Mouse (Mus musculus) layer of hippocampus, adult 18-20 months (tissue): Measurements from ENCODE around the gene 1810046K07Rik. TPM values are rescaled to one million over a fixed set of nuclear protein-coding genes. Genes with fewer than 3 reads are reported as not detected.

ENCODE experiments used
- DNase-seq, 2 experiments: peaks; one replicate each; pipeline ENCODE4 v3.0.0; 2022; ENCODE audit warnings: low spot score in 2 of 2
- long read RNA-seq: library from polyadenylated mRNA; stranded (forward); transcript quantifications from one replicate; pipeline ENCODE4 v2.0.0, GENCODE M21; 2021
- total RNA-seq, 2 experiments: library from RNA; stranded (reverse); gene quantifications; 2 replicates each; pipeline ENCODE4 v1.2.3; 2021

The 1810046K07Rik gene
- total RNA-seq: not detected
- long read RNA-seq: 0 reads

DNA sequence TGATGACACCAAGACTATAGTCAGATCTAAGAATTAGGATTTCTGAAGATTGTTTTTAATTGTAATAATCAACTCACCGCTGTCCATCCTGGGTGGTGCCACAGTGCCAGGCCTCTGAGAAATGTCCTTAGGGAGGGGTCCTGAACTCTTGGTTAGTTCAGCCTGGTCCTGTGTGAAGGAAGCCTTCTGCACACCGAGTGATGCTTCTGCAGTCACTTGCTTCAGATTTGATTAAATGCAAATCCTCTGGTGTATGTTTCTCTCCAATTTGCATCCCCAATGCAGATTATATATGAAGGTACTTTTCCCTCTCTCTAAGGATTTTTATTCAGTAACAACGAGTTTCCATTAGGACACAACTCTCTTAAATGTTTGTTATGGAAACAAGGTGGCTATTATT, at the start of gene 1810046K07Rik:
1810046K07Rik (minus strand) TSS at position 187 of the 400 bp plus-strand sequence.
- DNase-seq: no peak

DNA sequence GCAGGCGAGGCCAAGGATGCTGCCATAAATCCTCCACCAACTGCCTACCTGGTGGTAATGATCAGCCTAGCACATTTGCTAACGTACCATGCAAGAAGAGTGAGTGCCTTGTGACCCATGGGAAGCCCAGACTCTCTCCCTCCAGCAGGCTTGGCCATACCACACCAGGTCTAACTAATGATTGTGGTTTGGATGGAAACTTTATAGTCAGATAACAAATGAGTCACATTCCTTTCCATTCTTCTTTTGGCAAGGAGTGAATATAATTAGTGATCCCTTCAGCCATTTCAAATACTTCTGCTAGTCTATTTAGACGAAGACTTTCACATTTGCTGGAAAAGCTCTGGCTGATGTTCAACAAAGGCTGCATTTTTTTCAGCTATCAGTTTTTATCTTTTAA, 40.8 kb upstream of the 1810046K07Rik start:
- no peak for DNase-seq

DNA sequence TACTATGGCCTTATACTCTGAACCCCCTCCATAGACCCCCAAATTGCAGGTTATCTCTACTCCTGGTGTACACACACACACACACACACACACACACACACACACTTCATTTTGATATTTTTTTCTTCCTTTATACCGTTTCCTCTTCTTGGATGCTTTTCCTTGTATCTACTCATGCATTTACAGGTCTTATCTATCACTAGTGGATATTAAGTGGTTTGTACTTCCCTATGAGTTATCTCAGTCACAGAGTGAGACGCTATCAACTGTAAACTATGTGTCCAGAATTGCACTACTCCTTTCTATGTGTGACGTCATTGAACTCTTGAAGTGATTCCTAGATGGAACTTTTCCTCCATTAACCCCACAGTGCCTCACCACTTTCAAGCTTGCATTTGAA, 38.4 kb upstream of the 1810046K07Rik start:
- no peak for DNase-seq

DNA sequence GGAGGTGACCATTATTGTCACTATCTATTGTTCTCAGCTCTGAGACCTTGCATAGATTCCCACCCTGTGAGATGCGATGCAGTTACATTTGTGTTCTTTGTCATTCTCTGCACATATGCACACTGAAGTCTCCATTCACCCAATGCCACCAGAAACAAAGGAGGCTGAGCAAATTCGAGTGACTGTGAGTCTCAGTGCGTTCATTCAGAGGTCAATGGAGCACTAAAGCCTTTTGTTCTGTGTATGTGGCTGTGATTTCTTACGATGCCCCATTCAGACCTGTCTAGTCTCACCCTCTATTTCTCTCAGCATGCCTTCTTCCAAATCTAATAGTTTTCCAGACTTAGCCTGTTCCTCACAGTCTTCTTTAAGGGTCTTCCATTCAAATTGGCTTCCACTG, 35.3 kb upstream of the 1810046K07Rik start:
- no peak for DNase-seq

DNA sequence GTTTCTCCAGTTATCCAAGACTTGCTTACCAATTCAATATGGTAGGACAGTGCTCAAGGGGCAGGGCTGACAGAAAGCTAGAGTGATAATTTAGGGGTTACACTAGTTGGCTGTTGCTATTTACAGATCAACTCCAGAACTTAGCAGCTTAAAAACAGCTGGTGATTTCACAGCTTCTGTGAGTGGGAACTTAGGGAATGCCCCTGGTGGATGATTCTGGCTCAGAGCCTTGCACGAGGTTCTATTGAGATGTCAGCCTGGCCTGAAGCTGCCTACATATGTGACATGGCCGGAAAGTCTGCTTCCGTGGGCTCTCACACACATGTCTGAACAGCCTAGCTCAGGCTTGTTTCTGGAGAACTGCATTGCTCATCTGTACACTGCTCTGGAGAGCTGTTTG, 24.8 kb upstream of the 1810046K07Rik start:
- DNase-seq: peak in 1 of 2 experiments; percentile 7

DNA sequence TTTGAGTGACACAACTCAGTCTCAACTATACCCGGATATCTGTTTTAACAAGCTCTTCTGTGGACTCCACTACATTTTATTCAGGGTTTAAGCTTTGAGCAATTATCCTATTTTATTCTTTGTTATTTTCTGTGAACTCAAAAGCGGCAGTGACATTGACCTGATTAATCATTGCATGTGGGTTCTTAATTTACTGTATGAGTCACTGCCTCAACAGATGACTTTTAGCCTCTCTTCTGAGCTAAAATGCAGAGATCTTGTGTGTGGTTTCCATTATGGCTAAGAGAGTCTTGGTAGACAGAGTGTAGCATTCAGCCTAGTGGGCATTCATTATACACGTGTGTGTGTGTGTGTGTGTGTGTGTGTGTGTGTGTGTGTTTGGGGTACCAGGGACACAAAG, 24.2 kb upstream of the 1810046K07Rik start:
- DNase-seq: no peak

DNA sequence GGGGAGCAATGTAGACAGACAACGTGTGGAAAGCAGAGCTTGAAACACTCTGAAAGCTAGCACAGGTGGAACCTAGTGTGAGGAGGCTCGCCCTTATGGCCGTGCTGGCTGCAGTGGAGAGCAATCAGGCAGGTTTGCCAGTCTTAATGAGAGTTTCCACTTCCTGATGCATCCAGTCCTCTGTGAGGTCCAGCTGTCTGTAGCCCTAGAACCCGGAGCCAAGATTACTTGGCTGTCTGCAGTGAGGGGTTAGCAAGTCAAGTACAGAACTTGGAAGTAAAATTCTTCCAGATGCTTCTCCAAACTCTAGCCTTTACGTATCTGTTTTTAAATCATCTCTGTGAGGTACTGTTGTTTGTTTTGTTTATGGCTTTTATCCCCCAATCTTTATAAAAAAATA, 20.7 kb upstream of the 1810046K07Rik start:
- DNase-seq: no peak

DNA sequence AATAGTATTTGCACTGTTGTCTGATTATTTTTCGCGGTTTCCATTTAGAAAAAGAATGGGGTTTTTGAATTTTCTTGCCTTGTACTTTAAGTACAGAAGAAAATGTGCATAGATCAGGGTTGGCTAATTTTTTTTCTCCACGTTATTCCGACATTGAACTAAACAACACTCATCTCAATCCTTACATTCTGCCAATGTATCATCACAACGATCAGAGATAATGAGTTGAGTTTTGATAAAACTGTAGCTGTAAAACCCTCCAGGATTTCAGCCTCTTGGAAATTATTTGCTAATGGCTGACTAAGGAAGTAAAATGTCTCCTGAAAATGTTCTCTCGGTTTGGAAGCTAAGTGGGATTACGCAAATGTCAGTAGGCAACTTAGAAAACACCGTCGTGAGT, 17.1 kb upstream of the 1810046K07Rik start:
- DNase-seq: no peak

DNA sequence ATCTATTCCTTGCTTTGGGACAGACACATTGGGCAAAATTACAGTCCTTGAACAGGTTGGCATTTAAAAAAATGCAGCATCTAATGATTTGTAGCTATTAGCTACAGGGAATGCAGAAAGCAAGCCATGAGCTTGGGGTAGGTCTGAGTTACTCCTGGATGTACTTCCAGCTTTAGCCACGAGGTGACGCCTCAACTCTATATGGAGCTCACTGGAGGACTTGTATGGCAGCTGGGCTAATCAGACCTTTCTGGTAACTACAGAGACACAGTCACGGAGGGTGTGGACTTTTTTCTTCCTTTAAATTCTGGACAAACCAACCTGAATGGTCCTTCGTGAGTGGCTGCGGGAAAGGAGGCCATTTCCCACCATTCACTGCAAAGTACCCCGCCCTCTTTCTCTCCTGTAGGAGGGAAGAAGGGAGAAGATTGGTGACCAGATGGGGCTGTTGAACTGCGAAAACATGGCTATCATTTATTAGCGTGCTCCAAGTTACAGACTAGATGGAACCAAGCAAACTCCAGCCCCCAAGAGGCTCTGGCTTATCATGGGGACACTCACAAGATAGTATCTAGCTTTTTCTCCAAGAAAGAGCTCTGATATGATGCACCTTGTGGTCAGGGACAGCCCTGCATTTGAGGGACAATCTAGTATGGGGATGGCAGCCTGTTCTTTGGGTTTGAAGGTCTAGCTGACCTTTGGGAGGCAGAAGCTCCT, 6.7 kb upstream of the 1810046K07Rik start:
- DNase-seq: peak; percentile 83 to 95

DNA sequence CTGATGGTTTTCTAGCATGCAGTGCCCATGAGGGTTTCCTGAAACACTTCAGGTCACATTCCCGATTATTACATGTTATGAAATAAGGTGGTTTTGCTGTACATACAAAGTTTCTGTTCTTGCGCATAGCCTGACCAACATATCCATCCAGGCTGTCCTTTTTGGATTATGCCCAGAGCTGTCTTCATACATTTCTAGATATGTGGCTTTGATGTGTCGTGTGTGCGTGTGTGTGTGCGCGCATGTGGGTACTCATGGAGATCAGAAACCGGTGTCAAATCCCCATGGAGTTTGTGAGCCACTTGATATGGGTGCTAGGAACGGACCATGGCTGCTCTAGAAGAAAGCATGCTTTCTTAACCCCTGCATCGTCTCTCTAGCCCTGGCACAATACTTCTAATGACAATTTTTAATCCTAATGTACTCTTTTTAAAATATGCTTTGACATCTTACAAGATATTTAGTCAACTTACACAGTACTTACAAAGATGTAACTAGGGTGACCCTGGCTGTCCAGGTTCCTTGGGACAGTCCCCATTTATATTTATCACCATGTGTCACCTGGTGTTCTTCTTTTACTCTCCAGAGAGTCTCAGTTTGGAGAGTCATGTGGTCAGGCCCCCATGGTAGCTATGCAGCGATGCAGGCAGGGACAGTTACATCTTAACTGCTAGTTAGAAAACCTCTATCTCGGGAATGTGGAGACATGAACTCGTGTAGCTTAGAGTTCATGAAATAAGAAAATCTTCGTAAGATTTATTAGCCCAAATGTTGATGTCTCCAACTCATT, 2.9 kb upstream of the 1810046K07Rik start:
- DNase-seq: no peak

DNA sequence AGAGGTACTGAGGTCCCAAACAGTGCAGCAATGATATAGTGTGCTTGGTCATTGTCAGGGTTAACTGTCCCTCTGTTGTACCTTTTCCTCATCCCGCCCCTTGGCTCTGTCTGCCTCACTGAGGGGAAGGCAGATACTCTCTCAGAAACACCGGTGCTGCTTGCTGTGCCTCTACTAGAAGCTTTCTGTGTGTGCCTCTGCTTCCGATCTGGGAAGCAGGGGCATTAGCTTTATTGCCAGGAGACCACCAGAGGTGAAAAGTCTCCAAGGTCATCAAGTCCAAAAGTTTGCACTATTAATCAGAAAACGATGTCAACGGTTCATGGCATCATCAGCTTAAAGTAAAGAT, 1.2 kb downstream of the 1810046K07Rik start:
- no peak for DNase-seq

DNA sequence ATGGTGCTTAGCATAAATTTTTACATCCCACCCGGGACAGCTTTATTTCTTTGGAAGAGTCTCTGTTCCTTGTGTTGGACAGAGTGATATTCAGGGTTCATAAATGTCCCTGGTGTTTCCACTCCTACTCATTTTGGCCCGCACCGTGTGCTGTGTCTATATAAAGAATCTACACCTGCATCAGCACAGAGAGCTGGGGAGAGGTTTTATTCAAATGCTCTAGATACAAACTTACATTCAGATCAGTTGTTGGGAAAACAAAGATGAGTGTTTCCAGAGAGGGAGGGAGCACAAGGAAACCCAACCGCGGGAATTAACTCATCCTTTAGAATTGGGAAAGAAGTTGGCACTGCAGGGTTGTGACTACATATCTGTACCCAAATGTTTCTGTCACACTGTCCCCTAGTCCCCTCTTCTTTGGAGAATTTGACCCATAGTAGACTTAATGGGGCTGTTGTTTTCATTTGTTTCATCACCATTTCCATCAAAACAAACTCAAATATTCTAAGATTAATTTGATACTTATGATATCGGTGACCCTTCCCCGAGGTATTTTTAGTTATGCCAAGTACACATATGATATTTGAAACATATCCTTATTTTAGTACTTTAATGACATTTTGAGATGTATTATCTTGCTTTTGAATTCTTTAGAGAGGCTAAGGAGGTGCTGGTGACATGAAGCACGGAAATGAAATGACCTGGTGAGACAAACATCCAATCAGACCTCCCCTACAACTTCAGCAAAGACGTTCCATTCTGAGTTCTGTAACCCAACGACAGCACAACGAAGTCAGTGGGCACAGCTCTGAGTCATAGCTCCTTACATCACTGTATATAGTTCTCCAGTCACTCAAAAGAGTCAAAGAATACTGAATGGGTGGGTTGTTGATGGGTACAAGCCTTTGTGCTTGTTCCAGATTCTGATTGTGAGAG, 1.8 kb downstream of the 1810046K07Rik start:
- no peak for DNase-seq

DNA sequence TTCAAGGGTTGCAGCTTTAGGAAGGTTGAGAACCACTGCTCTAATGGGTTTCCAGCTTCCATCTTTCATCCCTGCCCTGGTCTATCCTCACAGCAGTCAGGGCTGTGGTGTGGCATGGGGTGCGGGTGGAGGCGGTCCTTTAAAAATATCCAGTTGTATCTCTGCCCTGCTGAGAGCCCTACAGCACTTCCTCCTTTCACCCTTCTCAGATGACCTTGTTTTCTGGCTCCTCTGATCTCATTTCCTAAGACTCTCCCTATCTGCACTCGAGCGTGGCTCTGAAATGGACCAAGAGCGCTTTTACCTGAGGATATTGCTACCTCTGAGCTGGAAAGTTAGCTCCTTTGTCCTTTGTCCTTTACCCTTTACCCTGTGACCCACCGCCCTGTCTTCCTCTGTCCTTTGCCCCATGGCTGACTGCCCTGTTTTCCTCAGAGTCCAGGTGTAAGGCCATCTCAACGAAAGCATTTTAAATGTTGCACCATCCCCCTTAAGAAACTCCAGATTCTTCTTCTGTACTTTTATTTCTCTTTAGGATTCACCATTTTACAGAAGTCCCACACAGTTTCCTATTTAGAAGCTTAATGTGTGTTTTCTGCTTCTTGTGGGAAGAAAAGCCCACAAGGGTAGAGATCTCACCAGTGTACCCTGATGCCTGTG, 4.2 kb downstream of the 1810046K07Rik start:
- DNase-seq: no peak

DNA sequence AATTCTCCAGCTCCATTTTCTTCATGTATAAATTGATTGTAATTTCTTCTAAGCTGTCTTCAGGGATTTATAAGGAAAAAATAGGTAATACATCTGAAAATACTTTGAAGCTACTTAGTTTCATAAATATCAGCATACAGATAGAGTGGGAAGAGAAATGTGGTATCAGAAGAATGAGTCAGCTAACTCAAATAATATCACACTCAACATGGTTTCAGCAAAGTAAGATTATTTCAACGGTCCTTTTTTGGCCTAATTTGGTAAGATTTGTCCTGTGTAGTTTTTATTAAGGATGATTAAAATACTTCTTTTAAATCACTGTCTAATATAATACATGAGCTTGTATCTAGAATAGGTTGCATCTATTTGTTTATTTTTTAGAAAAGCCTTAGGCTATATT, 8.6 kb downstream of the 1810046K07Rik start:
- DNase-seq: no peak

DNA sequence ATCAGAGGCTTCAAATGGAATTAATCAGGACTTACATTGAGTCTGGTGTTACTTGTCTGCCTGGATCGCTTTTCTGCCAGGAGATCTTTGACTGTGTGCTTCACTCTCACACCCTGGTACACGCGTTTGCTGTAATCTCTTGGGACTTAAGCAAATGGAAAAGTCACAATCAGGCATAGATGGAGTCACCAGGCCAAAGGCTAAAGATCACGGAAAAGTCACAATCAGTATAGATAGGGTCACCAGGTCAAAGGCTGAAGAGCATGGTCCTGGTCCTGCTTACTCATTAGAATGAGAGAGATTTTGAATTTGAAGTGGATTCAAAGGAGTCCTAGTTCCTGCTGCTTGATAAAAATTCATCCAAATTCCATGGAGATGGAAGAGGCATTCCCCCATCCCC, 10.5 kb downstream of the 1810046K07Rik start:
- no peak for DNase-seq

DNA sequence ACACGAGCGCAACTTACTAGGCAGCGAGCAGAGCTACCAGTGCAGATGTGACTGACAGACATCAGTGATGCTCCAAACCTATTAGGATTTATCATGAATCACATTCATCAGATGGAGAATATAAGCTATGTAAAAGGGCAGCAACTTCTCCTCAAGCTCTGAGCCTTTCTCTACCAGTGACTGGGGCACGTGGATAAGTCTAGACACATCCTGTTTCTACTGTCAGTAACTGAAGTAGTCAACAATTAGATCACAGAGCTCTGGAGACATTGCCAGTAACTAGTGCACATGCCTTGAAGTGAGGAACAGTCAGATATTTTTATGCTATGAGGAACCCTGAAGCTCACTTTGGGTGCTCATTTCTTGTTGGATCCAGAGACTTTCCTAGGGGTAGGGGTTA, 11.4 kb downstream of the 1810046K07Rik start:
- no peak for DNase-seq

DNA sequence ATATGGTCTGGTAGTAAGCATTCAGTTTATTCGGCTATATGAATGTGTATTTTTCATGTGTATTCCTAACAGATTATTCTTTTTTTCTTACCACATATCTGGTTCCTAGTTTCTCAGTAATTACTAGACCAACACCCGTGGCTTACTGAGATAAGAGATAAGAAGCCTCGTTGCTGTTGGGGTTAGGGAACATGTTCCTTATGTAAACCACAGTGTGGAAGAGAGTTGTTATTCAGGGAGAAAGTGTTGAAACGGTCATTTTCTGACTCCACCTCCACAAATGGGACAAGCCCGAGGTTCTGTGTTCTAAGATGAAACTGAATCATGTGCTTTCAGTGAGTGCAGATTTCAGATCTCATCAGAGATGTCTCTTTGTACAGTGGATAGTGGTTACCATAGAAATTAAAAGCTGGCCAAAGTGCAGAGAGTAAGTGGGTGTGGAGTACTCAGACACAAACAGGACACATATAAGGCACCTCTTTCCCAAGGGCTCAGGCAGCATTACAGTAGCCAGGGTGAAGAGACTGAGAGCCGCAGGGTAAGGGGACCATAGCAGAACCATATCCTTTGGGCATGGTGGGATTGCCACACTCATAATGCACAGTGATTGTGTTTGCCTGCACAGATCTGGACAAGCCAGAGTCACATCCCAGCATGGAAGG, 13.2 kb downstream of the 1810046K07Rik start:
- DNase-seq: no peak

DNA sequence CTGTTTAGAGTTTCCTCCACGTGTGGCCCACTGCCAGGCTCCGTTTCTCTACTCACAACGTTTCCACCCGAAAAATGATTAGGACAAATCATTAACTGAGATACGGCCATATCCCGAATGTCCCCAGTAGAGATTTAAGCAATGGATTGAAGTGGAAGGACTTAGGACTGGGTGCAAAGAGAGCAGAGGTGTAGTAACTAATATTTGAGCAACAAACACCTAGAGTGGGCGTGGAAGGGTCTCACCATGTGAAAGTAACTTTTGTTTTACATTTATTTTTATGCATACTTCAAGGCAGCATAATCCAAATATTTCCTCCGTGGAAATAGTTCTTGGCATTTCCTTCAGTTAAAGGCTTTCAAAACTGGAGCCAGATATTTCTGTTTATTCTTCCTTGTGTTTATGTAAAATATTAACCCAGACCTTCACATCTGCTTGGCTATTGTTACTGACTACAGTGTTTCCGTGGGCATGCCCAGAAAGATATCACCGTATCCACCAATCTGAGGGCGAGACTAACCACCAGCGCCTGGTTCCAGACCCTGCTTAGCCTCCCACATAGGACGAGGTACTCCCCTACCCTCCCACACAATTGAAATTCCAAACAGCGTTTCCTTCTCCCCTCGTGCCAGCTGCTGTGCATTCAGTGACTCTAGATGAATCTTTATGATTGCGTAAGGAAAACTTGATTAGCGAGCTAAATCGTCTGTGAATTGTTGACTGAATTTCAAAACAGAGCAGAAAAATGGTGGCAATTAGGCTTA, 16.0 kb downstream of the 1810046K07Rik start:
- DNase-seq: no peak

DNA sequence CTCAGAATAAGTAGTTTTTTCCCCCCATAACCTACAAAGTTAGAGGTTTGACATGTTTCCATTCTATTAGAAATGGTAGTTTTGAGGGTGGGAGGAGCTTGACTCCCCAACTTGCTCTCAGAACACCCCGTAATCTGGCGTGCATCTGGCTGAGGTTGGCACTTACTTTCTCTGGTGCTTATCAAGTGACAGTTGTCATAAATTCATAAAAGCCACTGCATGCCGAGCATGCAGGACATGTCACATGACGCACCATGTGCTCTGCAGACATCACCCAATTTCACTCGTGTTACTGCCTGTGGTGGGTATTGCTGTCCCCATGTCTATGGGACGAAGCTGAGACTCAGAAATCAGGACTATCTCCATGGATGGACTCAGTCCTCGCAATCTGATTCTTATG, 18.2 kb downstream of the 1810046K07Rik start:
- DNase-seq: no peak

DNA sequence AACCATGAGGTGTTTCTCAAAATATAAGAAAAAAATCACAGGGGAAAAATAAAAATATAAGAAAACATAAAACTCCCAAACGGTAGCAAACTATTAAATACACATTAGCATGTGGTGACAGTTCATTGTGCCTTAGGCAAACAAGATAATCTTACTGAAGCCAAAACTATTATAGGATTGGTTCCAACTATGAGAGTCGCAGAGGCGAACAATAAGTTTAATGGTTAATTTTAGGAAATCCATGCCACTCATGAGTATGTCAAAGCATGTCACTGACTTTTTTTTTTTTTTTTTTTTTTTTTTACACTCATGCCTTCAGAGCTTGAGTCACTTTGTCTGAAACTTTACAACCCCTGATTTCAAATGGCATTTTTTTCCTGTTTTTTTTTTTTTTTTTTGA, 22.4 kb downstream of the 1810046K07Rik start:
- DNase-seq: no peak
